Mouse (Mus musculus): ENCODE measurements around the gene Tmem102. TPM values are rescaled to one million over a fixed set of nuclear protein-coding genes. Genes with fewer than 3 reads are reported as not detected.

Tmem102 gene
- not detected for polyA plus RNA-seq (2015; fragmentation: Illumina TruSeq; extraction: RNeasy Lipid Tissue Mini Kit (QIAGEN cat#74804); ENCODE audit: insufficient read depth, low replicate concordance)

DNA sequence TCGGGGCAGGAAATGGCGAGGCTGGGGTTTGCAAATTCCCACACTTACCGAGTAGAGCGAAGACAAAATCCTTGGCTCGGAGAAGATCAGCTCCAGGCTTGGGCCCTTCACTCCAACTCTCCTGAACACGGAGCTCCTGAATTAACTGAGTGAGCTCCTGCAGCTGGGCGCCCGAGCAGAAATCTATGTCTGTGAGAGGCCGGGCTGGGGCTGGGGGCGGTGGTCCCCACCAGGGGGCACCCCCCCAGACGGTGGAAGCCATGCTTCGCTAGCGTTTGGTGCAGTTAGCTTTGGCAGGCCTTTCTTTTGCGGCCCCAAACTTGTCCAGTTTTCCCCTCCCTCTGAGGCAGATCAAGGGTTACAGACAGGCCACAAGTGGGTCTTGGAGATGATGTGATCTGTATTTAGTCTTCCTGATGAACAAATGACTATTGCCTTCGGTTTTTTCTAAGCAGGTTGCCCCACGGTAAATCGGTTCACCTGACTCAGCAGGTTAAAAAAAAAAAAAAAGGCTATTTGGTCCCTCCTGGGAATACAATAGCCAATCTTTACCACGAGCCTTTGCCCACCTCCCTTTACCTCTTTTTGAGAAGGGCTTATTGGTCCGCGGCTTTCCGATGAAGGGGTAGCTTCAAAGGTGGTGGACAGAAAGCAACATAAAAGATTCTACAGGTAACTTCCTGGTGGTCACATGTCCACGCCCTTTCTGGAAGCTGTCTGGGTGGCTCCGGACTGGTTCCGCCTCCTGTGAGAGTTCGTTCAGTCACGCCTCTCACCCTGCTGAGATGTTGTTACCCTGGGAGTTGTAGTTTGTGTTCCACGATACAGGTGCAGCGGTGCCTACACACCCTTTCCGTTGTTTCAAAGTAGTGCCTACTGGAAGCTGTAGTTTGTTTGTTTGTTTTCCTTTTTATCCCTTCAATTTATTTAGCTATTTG, at the start of gene Tmem102:
Gene Tmem102, minus strand, starts transcription at position 653 of the 938 bp plus-strand sequence.

DNA sequence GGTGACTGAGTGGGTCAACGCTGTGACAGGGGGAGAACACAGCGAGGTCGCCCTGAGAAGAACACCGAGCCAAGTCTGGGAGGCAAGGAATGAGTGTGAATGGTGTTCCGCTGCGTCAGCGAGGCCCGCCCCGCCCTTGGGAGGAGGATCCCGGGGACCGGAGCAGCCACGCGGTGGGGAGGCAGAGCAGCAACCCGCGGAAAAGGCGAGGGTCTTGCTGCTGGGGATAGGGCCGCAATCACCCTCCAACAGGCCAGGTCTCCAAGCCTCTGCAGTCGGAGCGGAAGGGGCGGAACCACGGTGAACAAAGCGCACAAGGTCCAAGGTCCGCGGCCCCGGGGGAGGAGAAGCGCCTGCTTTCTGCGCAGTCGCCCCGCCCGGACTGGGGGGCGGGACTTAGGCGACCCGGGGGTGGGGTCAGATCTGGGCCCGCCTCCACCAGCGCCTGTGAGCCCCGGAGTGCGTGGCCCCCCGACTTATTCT, 40.8 kb upstream of the Tmem102 start, which contains the start of gene Plscr3:
Gene Plscr3, plus strand, starts transcription at position 179 of the 483 bp plus-strand sequence.

DNA sequence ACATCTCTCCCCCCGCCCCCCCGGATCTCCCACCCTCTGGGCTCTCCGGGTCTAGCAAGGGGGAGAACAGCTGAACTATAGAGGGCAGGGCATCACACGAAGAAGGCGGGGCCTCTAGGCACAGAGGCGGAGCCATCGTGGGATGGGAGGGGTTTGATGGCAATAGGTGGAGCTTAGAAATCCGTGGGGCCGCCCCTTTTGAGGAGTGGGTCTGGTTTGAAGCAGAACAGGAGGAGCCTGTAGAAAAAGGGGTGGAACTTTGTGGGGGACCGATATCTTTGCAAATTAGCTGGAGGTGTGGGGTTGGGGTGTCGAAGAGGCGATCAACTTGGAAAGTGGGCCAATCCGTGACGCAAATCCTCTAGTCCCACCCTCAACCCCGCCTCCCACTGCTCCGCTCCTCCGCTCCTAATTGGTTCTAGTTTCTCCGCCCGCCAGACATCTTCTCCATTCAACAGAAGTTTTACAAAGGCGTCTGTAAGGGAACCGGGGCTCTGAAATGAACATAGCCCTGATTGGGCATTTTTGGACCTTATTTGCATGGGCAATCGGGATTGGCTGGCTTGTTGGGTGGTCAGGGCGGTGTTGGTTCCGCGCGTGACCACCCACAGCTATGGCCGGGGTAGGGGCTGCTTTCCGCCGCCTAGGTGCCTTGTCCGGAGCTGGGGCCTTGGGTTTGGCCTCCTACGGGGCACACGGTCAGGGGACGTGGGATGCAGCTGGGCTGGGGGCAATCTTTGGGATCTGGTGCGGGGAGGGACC, 32.7 kb upstream of the Tmem102 start, which contains the start of gene Tmem256:
Gene Tmem256, plus strand, starts transcription at position 563 of the 762 bp plus-strand sequence.

GRCm38 (mm10) chr11:69837604-69837951, 32.2 kb upstream of the Tmem102 start, which contains the start of gene Nlgn2:
TSS of gene Nlgn2 (minus strand) at chr11:69837784.

DNA sequence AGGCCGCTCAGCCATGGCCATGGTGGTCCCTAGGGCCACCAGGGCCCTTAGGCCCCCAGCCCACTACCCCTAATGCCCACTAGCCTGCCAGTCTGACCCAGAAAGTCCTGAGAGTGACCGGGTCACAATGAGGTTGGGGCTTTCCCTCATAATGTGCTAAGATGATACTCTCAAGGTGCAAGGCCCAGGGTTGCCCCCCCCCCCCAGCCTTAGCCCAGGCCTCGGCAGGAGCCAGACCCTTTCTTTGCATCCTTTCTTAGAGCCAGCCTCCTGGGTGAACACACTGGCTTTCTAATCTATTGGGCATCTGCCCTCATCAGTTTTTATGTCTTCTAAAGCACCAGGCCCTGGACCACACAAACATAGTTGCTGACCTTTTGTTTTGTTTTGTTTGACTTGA, 16.7 kb upstream of the Tmem102 start, which contains the start of gene Spem1:
Gene Spem1, minus strand, starts transcription at position 101 of the 400 bp plus-strand sequence.

DNA sequence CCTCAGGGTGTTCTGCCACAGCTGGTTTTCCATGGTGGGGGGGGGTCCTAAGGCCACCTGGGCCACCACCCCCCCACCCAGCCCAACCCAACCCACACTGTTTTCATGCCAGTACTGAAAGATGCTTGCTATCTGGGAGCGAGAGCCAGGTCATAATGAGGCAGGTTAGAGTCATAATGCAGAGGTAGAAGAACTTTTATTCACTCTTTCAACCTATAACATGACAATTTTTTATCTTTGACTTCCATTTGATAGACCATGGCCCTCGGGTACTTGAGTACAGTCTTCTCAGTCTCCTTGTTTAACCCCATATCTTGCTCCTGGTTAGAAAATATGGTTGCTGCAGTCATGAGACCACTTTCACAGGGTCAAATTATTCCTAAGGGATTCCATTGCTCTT, 12.9 kb upstream of the Tmem102 start, which contains the start of gene Spem2:
Gene Spem2, minus strand, starts transcription at position 101 of the 400 bp plus-strand sequence.

GRCm38 (mm10) chr11:69815155-69815554, 9.7 kb upstream of the Tmem102 start, which contains the start of gene Gm39566:
TSS of gene Gm39566 (minus strand) at chr11:69815298.

GRCm38 (mm10) chr11:69801379-69801977, 3.9 kb downstream of the Tmem102 start, which contains the start of gene Fgf11:
TSS of gene Fgf11 (minus strand) at chr11:69801857.

DNA sequence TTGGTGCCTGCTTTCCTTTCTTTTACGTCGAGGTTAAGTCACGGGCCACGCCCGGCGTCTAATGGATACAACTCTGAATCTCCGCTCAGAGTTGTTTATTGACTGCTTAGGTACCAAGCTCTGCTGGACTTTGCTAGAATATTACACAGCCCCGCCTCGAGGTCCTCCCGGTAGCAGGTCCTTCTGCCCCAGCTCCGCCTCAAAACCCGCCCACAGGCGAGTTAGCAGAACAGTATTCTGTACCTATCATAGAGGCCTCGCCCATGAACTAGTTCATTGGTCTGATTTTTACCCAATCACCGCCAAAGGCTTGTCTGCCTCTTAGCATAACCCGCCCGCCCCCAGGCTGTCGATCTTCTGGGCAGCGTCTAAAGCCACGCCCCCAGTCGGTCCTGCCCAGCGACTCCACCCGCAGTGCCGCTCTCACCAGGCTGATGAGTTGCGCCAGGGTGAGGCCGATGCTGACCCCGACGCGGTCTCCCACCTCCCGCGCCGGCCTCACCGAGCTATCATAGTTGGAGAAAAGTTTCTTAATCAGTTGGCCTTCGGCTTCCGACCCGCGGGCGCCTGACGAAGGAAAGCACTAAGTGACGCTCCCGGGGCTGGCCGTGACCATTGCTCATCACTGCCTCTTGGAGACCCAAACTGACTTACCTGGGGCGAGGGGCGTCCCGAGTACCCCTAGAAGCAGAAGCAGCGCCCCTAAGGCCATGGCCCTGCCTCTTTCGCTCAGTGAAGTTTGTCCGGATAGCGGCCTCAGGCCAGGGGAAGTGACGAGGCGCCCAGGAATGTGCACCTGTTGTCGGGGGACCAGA, 10.0 kb downstream of the Tmem102 start, which contains the start of gene Chrnb1:
Gene Chrnb1, minus strand, starts transcription at position 776 of the 815 bp plus-strand sequence.

DNA sequence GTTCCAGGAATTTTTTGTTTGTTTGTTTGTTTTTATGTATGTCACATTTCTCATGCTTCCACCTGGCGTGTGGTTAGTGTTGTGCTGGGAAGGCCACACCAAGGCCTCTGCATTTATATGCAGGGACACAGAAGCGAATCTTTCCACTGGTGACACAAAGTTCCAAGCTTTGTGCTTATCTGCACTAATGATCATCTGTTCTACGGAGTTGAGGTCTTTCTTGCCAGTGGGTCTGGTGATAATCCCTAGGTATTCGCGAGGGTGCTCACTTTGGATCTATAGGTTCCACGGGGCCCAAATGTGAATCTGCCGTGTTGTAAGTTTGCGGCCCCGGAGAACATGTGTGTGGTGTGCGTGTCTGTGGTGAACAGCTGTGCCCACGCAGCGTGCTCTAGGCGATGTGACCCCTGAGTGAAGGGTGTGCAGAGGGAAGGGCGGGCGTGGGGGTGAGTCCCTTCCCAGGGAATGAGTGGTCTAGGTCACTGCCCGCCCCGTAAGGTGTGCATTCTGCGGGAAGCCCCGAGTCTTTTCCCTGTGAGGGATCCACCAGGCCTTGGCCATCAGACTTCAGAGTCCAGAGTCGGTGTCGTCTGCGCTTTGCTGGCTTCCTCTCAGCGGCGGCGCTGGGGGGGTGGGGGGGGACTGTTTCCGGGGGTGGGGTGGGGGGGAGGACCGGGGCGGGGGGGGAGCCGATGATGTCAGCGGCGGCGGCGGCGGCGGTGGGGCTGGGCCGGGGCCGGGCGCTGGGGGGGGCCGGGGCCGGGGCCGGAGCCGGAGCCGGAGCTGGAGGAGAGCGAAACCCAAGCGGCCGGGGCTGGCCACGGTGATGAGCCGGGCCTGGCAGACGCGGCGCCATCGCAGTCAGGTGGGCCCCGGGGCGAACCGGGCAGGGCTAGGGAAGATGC, 40.0 kb downstream of the Tmem102 start, which contains the start of gene Zbtb4:
Gene Zbtb4, plus strand, starts transcription at position 692 of the 905 bp plus-strand sequence.

GRCm38 (mm10) chr11:69761868-69762267, 43.6 kb downstream of the Tmem102 start, which contains the start of gene Slc35g3:
TSS of gene Slc35g3 (minus strand) at chr11:69761968.

DNA sequence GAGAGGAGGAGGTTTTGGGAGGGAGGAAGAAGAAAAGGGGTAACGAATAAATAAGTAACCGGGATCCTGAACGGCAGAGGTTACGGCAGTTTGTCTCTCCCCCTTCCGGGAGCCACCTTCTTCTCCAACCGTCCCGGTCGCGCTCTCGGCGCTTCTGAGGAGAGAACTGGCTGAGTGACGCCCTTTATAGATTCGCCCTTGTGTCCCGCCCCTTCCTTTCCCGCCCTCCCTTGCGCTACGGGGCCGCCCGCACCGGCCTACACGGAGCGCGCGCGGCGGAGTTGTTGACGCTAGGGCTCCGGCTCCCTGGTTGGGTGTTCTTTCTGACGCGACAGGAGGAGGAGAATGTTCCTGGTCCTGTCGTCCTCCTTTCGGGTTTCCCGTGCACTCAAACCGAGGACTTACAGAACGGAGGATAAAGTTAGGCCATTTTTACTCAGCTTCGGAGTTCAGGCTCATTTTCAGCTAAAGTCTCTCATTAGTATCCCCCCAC, 46.9 kb downstream of the Tmem102 start, which contains the start of gene Polr2a:
Gene Polr2a, minus strand, starts transcription at position 160 of the 493 bp plus-strand sequence.

Other genes with a start within 250 kb of the Tmem102 start
- gene Efnb3, start 245.4 kb downstream of the Tmem102 start, polyA plus RNA-seq (2015; fragmentation: Illumina TruSeq; extraction: RNeasy Lipid Tissue Mini Kit (QIAGEN cat#74804); ENCODE audit: insufficient read depth, low replicate concordance), result 0.88 TPM
- 7.7 TPM for gene Wrap53, start 225.4 kb downstream of the Tmem102 start, polyA plus RNA-seq (2015; fragmentation: Illumina TruSeq; extraction: RNeasy Lipid Tissue Mini Kit (QIAGEN cat#74804); ENCODE audit: insufficient read depth, low replicate concordance)
- gene Trp53, start 225.3 kb downstream of the Tmem102 start, polyA plus RNA-seq (2015; fragmentation: Illumina TruSeq; extraction: RNeasy Lipid Tissue Mini Kit (QIAGEN cat#74804); ENCODE audit: insufficient read depth, low replicate concordance), result 99.7 TPM
- gene Atp1b2, start 199.7 kb downstream of the Tmem102 start, polyA plus RNA-seq (2015; fragmentation: Illumina TruSeq; extraction: RNeasy Lipid Tissue Mini Kit (QIAGEN cat#74804); ENCODE audit: insufficient read depth, low replicate concordance), result 15.0 TPM
- gene Shbg, start 187.7 kb downstream of the Tmem102 start, polyA plus RNA-seq (2015; fragmentation: Illumina TruSeq; extraction: RNeasy Lipid Tissue Mini Kit (QIAGEN cat#74804); ENCODE audit: insufficient read depth, low replicate concordance), result not detected
- 3.1 TPM for gene Sat2, start 183.6 kb downstream of the Tmem102 start, polyA plus RNA-seq (2015; fragmentation: Illumina TruSeq; extraction: RNeasy Lipid Tissue Mini Kit (QIAGEN cat#74804); ENCODE audit: insufficient read depth, low replicate concordance)
- gene Fxr2, start 172.6 kb downstream of the Tmem102 start, polyA plus RNA-seq (2015; fragmentation: Illumina TruSeq; extraction: RNeasy Lipid Tissue Mini Kit (QIAGEN cat#74804); ENCODE audit: insufficient read depth, low replicate concordance), result 49.8 TPM
- not detected for gene Sox15, start 150.3 kb downstream of the Tmem102 start, polyA plus RNA-seq (2015; fragmentation: Illumina TruSeq; extraction: RNeasy Lipid Tissue Mini Kit (QIAGEN cat#74804); ENCODE audit: insufficient read depth, low replicate concordance)
- gene Mpdu1, start 143.0 kb downstream of the Tmem102 start, polyA plus RNA-seq (2015; fragmentation: Illumina TruSeq; extraction: RNeasy Lipid Tissue Mini Kit (QIAGEN cat#74804); ENCODE audit: insufficient read depth, low replicate concordance), result 58.3 TPM
- 75.0 TPM for gene Cd68, start 139.5 kb downstream of the Tmem102 start, polyA plus RNA-seq (2015; fragmentation: Illumina TruSeq; extraction: RNeasy Lipid Tissue Mini Kit (QIAGEN cat#74804); ENCODE audit: insufficient read depth, low replicate concordance)
- gene Eif4a1, start 133.2 kb downstream of the Tmem102 start, polyA plus RNA-seq (2015; fragmentation: Illumina TruSeq; extraction: RNeasy Lipid Tissue Mini Kit (QIAGEN cat#74804); ENCODE audit: insufficient read depth, low replicate concordance), result 820 TPM
- 194 TPM for gene Senp3, start 123.5 kb downstream of the Tmem102 start, polyA plus RNA-seq (2015; fragmentation: Illumina TruSeq; extraction: RNeasy Lipid Tissue Mini Kit (QIAGEN cat#74804); ENCODE audit: insufficient read depth, low replicate concordance)
- 17.3 TPM for gene Tnfsf13, start 119.8 kb downstream of the Tmem102 start, polyA plus RNA-seq (2015; fragmentation: Illumina TruSeq; extraction: RNeasy Lipid Tissue Mini Kit (QIAGEN cat#74804); ENCODE audit: insufficient read depth, low replicate concordance)
- gene Tnfsf12, start 109.8 kb downstream of the Tmem102 start, polyA plus RNA-seq (2015; fragmentation: Illumina TruSeq; extraction: RNeasy Lipid Tissue Mini Kit (QIAGEN cat#74804); ENCODE audit: insufficient read depth, low replicate concordance), result 12.0 TPM
- 7.2 TPM for gene Tnfsfm13, start 109.5 kb downstream of the Tmem102 start, polyA plus RNA-seq (2015; fragmentation: Illumina TruSeq; extraction: RNeasy Lipid Tissue Mini Kit (QIAGEN cat#74804); ENCODE audit: insufficient read depth, low replicate concordance)
- gene Polr2a, start 47.0 kb downstream of the Tmem102 start, polyA plus RNA-seq (2015; fragmentation: Illumina TruSeq; extraction: RNeasy Lipid Tissue Mini Kit (QIAGEN cat#74804); ENCODE audit: insufficient read depth, low replicate concordance), result 121 TPM
- not detected for gene Slc35g3, start 43.7 kb downstream of the Tmem102 start, polyA plus RNA-seq (2015; fragmentation: Illumina TruSeq; extraction: RNeasy Lipid Tissue Mini Kit (QIAGEN cat#74804); ENCODE audit: insufficient read depth, low replicate concordance)
- 27.8 TPM for gene Zbtb4, start 39.7 kb downstream of the Tmem102 start, polyA plus RNA-seq (2015; fragmentation: Illumina TruSeq; extraction: RNeasy Lipid Tissue Mini Kit (QIAGEN cat#74804); ENCODE audit: insufficient read depth, low replicate concordance)
- gene Chrnb1, start 9.7 kb downstream of the Tmem102 start, polyA plus RNA-seq (2015; fragmentation: Illumina TruSeq; extraction: RNeasy Lipid Tissue Mini Kit (QIAGEN cat#74804); ENCODE audit: insufficient read depth, low replicate concordance), result 10.8 TPM
- gene Fgf11, start 3.8 kb downstream of the Tmem102 start, polyA plus RNA-seq (2015; fragmentation: Illumina TruSeq; extraction: RNeasy Lipid Tissue Mini Kit (QIAGEN cat#74804); ENCODE audit: insufficient read depth, low replicate concordance), result 2.2 TPM
- gene Gm39566, start 9.7 kb upstream of the Tmem102 start, polyA plus RNA-seq (2015; fragmentation: Illumina TruSeq; extraction: RNeasy Lipid Tissue Mini Kit (QIAGEN cat#74804); ENCODE audit: insufficient read depth, low replicate concordance), result not detected
- not detected for gene Spem2, start 12.8 kb upstream of the Tmem102 start, polyA plus RNA-seq (2015; fragmentation: Illumina TruSeq; extraction: RNeasy Lipid Tissue Mini Kit (QIAGEN cat#74804); ENCODE audit: insufficient read depth, low replicate concordance)
- not detected for gene Spem1, start 16.6 kb upstream of the Tmem102 start, polyA plus RNA-seq (2015; fragmentation: Illumina TruSeq; extraction: RNeasy Lipid Tissue Mini Kit (QIAGEN cat#74804); ENCODE audit: insufficient read depth, low replicate concordance)
- 4.4 TPM for gene Nlgn2, start 32.2 kb upstream of the Tmem102 start, polyA plus RNA-seq (2015; fragmentation: Illumina TruSeq; extraction: RNeasy Lipid Tissue Mini Kit (QIAGEN cat#74804); ENCODE audit: insufficient read depth, low replicate concordance)
- 87.3 TPM for gene Tmem256, start 32.9 kb upstream of the Tmem102 start, polyA plus RNA-seq (2015; fragmentation: Illumina TruSeq; extraction: RNeasy Lipid Tissue Mini Kit (QIAGEN cat#74804); ENCODE audit: insufficient read depth, low replicate concordance)
- 11.9 TPM for gene Plscr3, start 40.8 kb upstream of the Tmem102 start, polyA plus RNA-seq (2015; fragmentation: Illumina TruSeq; extraction: RNeasy Lipid Tissue Mini Kit (QIAGEN cat#74804); ENCODE audit: insufficient read depth, low replicate concordance)
- gene Tnk1, start 53.1 kb upstream of the Tmem102 start, polyA plus RNA-seq (2015; fragmentation: Illumina TruSeq; extraction: RNeasy Lipid Tissue Mini Kit (QIAGEN cat#74804); ENCODE audit: insufficient read depth, low replicate concordance), result 0.26 TPM
- not detected for gene Tmem95, start 72.4 kb upstream of the Tmem102 start, polyA plus RNA-seq (2015; fragmentation: Illumina TruSeq; extraction: RNeasy Lipid Tissue Mini Kit (QIAGEN cat#74804); ENCODE audit: insufficient read depth, low replicate concordance)
- 4.5 TPM for gene Kctd11, start 75.8 kb upstream of the Tmem102 start, polyA plus RNA-seq (2015; fragmentation: Illumina TruSeq; extraction: RNeasy Lipid Tissue Mini Kit (QIAGEN cat#74804); ENCODE audit: insufficient read depth, low replicate concordance)
- gene Acap1, start 89.9 kb upstream of the Tmem102 start, polyA plus RNA-seq (2015; fragmentation: Illumina TruSeq; extraction: RNeasy Lipid Tissue Mini Kit (QIAGEN cat#74804); ENCODE audit: insufficient read depth, low replicate concordance), result 190 TPM
- 3.1 TPM for gene 2810408A11Rik, start 95.4 kb upstream of the Tmem102 start, polyA plus RNA-seq (2015; fragmentation: Illumina TruSeq; extraction: RNeasy Lipid Tissue Mini Kit (QIAGEN cat#74804); ENCODE audit: insufficient read depth, low replicate concordance)
- gene Neurl4, start 95.4 kb upstream of the Tmem102 start, polyA plus RNA-seq (2015; fragmentation: Illumina TruSeq; extraction: RNeasy Lipid Tissue Mini Kit (QIAGEN cat#74804); ENCODE audit: insufficient read depth, low replicate concordance), result 19.6 TPM
- 80.2 TPM for gene Gps2, start 108.3 kb upstream of the Tmem102 start, polyA plus RNA-seq (2015; fragmentation: Illumina TruSeq; extraction: RNeasy Lipid Tissue Mini Kit (QIAGEN cat#74804); ENCODE audit: insufficient read depth, low replicate concordance)
- 389 TPM for gene Eif5a, start 116.3 kb upstream of the Tmem102 start, polyA plus RNA-seq (2015; fragmentation: Illumina TruSeq; extraction: RNeasy Lipid Tissue Mini Kit (QIAGEN cat#74804); ENCODE audit: insufficient read depth, low replicate concordance)
- gene Ybx2, start 130.2 kb upstream of the Tmem102 start, polyA plus RNA-seq (2015; fragmentation: Illumina TruSeq; extraction: RNeasy Lipid Tissue Mini Kit (QIAGEN cat#74804); ENCODE audit: insufficient read depth, low replicate concordance), result 0.41 TPM
- 1.2 TPM for gene Slc2a4, start 142.6 kb upstream of the Tmem102 start, polyA plus RNA-seq (2015; fragmentation: Illumina TruSeq; extraction: RNeasy Lipid Tissue Mini Kit (QIAGEN cat#74804); ENCODE audit: insufficient read depth, low replicate concordance)
- 0.72 TPM for gene Cldn7, start 159.2 kb upstream of the Tmem102 start, polyA plus RNA-seq (2015; fragmentation: Illumina TruSeq; extraction: RNeasy Lipid Tissue Mini Kit (QIAGEN cat#74804); ENCODE audit: insufficient read depth, low replicate concordance)
- 106 TPM for gene Ctdnep1, start 175.5 kb upstream of the Tmem102 start, polyA plus RNA-seq (2015; fragmentation: Illumina TruSeq; extraction: RNeasy Lipid Tissue Mini Kit (QIAGEN cat#74804); ENCODE audit: insufficient read depth, low replicate concordance)
- 46.5 TPM for gene Elp5, start 176.9 kb upstream of the Tmem102 start, polyA plus RNA-seq (2015; fragmentation: Illumina TruSeq; extraction: RNeasy Lipid Tissue Mini Kit (QIAGEN cat#74804); ENCODE audit: insufficient read depth, low replicate concordance)
- gene Gabarap, start 185.5 kb upstream of the Tmem102 start, polyA plus RNA-seq (2015; fragmentation: Illumina TruSeq; extraction: RNeasy Lipid Tissue Mini Kit (QIAGEN cat#74804); ENCODE audit: insufficient read depth, low replicate concordance), result 492 TPM
- 67.0 TPM for gene Phf23, start 190.2 kb upstream of the Tmem102 start, polyA plus RNA-seq (2015; fragmentation: Illumina TruSeq; extraction: RNeasy Lipid Tissue Mini Kit (QIAGEN cat#74804); ENCODE audit: insufficient read depth, low replicate concordance)
- 9.8 TPM for gene Dvl2, start 195.0 kb upstream of the Tmem102 start, polyA plus RNA-seq (2015; fragmentation: Illumina TruSeq; extraction: RNeasy Lipid Tissue Mini Kit (QIAGEN cat#74804); ENCODE audit: insufficient read depth, low replicate concordance)
- gene Acadvl, start 209.8 kb upstream of the Tmem102 start, polyA plus RNA-seq (2015; fragmentation: Illumina TruSeq; extraction: RNeasy Lipid Tissue Mini Kit (QIAGEN cat#74804); ENCODE audit: insufficient read depth, low replicate concordance), result 41.9 TPM
- gene Dlg4, start 211.3 kb upstream of the Tmem102 start, polyA plus RNA-seq (2015; fragmentation: Illumina TruSeq; extraction: RNeasy Lipid Tissue Mini Kit (QIAGEN cat#74804); ENCODE audit: insufficient read depth, low replicate concordance), result 9.5 TPM
- not detected for gene Asgr1, start 248.5 kb upstream of the Tmem102 start, polyA plus RNA-seq (2015; fragmentation: Illumina TruSeq; extraction: RNeasy Lipid Tissue Mini Kit (QIAGEN cat#74804); ENCODE audit: insufficient read depth, low replicate concordance)